Mouse (Mus musculus) embryonic fibroblast, embryonic 13.5 days (primary cell): Measurements from ENCODE around the gene Rnf151.

Experiments used
- CTCF ChIP-seq: IDR thresholded peaks from 2 replicates; pipeline ENCODE4 v1.5.1; 2011; ENCODE audit warnings: mild to moderate bottlenecking, control low read depth, low read length, moderate library complexity, borderline replicate concordance; ENCODE audit not compliant: insufficient read depth
- POLR2A ChIP-seq: IDR thresholded peaks from 2 replicates; pipeline ENCODE4 v1.6.1; 2011; ENCODE audit warnings: low read depth, mild to moderate bottlenecking, control low read depth, low read length, moderate library complexity

GRCm38 (mm10) chr17:24732233-24732935 is 14.5 kb upstream of the Rnf151 start:
- TF ChIP-seq CTCF (no peak), POLR2A (no peak)
